Mouse (Mus musculus): ENCODE data around the gene Cbr2.
"Not testable (repeated sequence)": the region's sequence is repeated elsewhere in the genome, so short reads cannot be mapped to it uniquely, and the experiment has no call there.

The Cbr2 gene

DNA sequence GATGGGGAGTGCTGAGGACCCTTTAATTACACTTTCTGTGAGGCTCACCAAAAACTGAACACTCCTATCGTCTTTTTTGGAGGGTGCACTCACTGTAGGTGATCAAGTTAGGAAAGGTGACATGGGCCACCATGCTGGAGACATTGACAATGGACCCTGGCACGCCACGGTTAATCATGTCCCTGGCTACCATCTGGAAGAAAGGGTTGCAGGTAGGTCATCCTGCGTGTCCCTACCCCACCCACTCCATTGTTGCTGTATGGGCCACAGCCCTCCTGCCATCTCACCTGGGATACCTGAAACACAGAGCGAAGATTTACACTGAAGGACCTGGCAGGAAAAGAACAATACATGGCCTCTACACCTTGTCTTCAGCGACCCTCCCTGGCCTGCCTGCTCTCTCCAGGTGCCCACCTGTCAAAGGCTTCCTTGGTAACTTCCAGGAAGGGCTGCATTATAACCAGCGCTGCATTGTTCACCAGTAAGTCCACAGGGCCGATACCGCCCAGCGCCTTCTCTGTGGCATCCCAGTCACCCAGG, 1.5 kb downstream of the Cbr2 start:
- no peak for DNase-seq (ENCODE audit: low read depth)

DNA sequence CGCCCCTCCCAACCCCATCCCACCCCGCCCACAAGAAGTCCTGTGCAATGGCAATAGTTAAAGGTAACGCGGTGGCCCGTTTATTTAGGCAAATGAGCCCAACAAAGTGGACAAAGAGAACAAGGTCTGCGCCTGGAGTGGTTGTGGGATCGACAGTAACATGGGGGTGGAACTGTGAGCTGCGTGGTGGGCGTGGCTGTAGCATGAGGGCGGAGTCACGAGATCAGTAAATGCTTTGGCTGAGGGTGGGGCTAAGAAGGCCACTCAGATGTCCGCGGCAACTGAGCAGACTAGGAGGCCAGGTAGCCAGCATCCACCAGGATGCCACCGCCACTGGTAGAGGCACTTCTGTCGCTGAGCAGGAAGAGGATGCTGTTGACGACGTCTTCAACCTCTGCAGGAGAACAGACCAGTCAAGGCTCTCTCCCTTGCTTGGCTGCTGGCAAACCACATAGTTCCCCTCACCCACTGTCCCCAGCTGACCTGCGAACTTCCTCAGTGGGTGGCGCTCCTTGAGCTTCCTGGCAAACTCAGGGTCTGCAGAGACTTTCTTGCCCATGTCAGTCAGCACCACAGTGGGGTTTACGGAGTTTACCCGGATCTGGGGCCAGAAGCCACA, 2.4 kb downstream of the Cbr2 start:
- not testable (repeated sequence) for DNase-seq (ENCODE audit: low read depth)

DNA sequence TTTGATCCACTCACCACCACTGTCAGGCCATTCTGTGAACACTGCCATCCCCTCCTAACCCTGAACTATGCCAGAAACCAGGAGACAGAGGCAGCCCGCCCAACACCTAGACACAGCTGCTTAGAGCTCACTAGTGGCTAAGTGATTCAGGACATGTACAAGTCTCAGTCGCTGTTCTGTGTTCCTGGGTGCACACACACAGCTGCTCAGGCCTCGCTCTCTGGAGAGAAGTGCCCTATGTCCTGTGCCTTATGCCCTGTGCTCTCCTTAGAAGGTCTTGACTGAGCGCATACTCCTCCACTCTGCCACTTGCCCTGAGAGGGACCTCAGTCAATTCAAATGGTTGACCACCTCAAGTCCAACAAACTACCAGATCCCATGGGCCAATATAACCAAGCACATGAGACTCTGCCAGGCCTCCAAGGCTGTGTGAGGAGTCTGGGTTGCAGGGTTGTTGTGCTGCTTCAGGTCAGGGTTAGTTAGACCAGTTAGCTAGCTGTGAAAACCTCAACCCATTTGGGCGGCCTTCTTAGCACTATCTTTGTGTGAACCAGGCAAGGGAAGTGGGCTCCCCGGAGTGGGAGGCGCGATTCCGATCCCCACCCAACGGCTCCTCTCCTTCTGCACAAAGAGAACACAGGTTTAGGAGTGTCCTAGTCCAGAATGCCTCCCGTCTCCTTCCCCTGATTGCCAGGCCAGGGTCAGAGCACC, 3.2 kb downstream of the Cbr2 start:
- DNase-seq (ENCODE audit: low read depth) = no peak

DNA sequence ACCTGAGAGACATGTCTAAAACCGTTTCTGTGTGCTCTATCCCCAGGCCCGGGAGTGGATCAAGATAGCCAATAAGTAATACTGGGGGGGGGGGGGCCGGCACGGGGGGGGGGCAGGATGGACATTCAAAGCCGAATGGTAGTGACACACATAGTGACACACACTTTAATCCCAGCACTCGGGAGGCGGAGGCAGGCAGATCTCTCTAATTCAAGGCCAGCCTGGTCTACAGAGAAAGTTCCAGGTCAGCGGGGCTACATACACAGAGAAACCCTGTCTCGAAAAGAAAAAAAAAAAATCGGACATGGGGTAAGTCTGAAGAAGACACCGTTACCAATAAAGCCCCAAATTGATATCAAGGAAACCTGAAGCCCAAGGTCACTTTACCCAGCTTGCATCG, 4.3 kb downstream of the Cbr2 start:
- DNase-seq (ENCODE audit: low read depth) = no peak

DNA sequence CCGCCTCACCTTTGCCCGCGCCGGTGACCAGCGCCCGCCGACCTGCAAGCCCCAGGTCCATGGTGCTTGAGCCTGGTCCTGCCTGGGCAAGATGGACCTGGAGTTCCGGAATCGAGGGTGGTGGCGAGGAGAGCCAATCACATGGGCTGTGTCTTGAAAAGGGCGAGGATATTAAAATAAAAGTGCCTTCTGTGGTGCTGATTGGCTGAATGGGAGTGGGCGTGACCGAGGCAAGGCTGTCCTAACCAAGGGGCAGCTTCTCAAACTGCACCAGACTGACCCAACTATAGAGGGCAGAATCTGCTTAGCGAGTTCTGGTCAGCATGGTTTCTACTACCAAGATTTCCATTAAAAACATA, 4.8 kb downstream of the Cbr2 start, which contains the start of gene Dcxr:
Gene Dcxr, minus strand, starts transcription at position 113 of the 359 bp plus-strand sequence.
- no peak for DNase-seq (ENCODE audit: low read depth)

DNA sequence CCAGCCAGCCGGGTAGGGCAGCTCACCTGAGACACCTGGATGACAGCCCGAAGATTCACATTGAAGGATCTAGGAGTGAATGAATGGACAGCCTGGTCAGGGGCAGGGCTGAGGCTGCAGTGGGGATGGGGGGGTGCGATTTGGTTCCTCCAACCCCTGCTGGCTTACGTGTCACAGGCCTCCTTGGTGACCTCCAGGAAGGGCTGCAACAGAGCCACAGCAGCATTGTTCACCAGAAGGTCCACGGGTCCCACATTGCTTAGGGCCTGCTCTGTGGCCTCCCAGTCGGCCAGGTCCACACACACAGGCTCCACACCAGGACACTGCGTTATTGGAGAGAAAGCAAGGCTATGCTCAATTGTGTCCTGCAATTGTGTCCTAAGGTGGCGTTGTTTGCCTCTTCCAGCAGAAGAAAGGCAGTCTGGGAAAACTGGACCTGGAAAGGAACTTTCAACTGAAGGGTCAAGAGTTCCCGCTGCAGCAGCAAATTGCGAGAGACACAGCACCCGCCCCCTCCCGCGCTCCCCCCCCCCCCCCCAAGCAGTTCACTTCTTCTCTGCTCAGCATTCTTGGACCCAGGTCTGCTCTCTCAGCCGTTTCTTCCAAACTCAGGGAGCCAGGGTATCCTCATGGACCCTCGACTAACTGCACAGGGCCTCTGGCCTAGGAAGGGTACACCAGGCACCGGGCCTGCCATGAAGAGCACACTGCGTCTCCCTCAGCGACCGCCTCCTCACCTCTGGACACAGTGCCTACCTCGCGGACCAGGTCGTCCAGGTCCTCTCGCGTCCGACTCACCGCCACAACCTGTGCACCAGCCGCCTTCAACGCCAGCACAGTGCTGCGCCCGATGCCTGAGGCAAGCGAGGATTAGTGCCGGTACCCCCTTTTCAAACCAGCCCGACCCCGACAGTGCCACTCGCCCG, 5.4 kb downstream of the Cbr2 start:
- no peak for DNase-seq (ENCODE audit: low read depth)

DNA sequence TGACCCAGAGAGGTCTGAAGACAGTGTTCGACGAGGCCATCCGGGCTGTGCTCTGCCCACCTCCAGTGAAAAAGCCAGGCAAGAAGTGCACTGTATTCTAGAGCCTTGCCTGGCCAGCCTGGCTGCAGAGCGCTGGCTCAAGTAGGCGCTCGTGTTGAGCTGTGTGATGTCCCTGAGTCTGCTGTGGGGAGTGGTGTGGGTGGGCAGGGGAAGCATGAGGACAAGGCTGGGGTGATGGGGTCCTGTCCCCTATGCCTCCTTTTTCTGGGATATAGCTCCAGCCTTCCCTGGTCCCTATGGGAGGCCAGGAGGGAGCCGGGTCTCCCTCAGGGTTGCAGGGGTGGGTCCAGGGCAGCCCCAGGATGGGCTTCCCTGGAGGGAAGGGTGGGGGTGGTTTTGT, 8.4 kb downstream of the Cbr2 start:
- DNase-seq (ENCODE audit: low read depth) = no peak

DNA sequence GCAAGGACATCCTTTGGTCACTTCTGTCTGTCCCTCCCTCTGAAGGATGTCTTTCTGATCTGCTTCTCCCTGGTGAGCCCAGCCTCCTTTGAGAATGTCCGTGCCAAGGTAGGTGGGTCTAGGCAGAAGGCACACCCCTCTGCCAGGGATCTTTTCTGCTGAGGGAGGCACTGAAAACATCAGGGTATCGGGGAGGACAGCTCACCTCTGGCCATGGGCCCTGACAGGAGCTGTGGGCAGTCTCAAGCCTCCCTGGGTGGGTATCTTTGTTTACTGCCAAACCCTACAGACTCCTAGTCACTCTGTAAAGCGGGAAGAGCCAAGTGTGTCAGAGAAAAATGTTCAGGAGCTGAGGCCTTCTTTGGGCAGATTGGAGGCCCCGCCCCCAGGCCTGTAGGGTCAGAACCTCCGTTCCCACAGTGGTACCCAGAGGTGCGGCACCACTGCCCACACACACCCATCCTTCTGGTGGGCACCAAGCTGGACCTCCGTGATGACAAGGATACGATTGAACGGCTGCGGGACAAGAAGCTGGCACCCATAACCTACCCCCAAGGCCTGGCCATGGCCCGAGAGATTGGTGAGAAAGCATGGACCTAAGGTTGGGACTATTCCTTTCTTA, 9.0 kb downstream of the Cbr2 start:
- no peak for DNase-seq (ENCODE audit: low read depth)

DNA sequence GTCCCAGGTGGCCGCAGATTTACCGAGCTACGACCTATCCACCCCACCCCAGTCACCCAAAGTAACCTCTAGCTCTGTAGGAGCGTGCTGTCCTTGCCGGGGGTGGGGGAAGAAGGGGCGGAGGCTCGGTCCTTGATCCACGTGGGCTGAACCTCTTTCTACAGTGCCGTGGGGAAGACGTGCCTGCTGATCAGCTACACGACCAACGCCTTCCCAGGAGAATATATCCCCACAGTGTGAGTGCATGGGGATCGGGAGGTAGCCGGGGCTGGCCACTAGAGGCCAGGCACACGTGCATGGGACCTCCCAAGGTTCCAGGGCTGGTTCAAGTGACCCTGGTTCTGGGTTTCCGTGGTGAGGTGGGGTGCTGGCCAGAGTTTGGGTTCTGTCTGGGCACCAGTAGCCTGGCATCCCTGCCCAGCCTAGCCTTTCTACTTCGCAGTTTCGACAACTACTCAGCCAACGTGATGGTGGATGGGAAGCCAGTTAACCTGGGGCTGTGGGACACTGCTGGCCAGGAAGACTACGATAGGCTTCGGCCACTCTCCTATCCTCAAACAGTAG, 9.8 kb downstream of the Cbr2 start:
- DNase-seq (ENCODE audit: low read depth) = no peak

DNA sequence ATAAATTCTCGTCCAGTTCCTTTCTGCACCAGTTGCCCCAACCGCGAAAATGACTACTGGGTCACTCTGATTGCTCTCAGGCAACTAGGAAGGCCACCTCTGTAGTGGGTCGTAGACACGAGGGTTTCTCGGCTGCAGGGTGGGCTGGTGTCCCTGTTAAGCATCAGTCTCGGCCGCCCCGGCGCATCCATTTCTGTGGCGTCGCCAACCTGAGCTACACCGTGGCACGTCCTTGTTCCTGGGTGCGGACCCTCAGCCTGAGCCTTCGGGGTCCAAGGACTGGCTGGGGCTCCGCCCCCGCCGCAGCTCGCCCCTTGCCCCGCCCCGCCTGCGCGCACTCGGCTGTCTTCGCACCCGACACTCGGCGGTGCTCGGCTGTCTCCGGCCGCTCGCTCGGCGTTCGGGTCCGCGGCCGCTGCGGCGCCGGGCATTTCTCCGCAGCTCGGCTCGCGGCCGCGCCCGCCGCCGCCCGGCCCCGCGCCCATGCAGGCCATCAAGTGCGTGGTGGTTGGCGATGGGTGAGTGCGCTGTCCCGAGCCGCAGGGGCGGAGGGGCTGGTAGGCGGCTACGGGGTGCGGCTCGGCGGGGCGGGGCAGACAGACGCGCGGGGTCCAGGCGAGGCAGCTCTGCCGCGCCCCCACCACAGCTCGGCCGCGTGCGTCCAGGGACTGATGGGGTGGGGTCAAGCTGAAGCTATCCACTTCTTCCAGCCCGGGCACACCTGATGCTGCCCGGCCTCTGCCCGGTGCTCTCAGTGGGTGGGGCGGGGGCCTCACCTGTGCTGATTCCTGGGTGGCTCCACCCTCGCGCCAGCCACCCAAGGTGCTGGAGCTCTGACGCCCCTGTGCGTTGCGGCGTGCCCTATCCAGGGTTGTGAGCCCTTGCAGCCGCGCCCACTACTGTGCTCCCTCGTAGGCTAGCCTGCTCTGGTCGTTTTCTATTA, 10.5 kb downstream of the Cbr2 start, which contains the start of gene Rac3:
Gene Rac3, plus strand, starts transcription at position 347 of the 943 bp plus-strand sequence.
- peak; percentile 48 for DNase-seq (ENCODE audit: low read depth)

DNA sequence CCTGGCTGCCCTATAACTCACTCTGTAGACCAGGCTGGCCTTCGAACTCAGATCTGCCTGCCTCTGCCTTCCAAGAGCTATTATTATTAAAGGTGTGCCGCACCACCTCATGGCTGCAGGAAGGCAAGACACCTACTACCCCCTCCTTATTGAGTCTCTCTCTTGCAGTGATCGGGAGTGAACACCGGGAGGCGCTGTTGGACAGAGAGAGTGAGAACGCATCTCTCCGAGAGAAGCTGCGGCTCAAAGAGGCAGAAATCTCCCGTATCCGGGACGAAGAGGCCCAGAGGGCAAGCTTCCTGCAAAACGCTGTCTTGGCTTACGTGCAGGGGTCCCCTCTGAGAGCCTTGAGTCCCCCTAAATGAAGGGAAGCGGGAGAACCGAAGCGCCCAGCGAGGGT, 11.5 kb downstream of the Cbr2 start:
- peak; percentile 96 for DNase-seq (ENCODE audit: low read depth)

DNA sequence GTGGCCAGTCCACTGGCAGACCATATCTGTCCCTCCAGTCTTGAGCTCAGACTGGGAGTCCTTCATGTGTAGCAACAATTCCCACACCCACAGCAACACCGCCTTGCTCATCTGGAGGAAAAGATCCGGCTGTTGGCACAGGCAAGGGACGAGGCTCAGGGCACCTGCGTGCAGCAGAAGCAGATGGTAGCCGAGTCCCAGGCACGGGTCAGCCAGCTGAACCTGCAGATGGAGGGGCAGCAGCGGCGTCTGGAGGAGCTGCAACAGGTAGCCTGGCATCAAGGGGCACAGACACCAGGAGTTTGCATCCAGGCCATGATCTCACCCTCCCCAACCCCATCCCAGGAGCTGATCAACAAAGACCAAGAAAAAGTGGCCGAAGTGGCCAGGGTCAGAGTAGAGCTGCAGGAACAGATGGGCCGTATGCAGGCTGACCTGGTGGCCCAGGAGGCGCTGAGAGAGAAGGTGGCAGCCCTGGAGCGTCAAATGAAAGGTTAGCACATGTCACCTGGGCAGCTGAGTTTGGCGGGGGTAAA, 12.0 kb downstream of the Cbr2 start:
- no peak for DNase-seq (ENCODE audit: low read depth)

DNA sequence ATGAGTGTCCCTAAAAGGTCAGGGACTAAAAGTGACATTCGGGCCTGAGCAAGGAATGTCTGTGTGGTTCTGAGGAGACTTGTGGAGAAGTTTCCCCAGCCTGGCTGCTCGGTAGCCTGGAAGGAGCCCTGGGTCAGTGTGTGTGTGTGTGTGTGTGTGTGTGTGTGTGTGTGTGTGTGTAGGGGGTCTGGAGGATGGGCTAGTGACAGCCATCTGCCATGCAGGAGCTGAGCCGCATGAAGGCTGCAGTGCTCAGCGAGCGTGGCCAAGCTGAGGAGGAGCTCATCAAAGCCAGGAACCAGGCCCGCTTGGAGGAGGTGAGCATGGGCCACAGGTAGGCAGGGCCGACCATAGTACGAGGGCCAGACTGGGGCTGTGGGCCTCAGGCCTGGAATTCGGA, 12.7 kb downstream of the Cbr2 start:
- DNase-seq (ENCODE audit: low read depth) = no peak

DNA sequence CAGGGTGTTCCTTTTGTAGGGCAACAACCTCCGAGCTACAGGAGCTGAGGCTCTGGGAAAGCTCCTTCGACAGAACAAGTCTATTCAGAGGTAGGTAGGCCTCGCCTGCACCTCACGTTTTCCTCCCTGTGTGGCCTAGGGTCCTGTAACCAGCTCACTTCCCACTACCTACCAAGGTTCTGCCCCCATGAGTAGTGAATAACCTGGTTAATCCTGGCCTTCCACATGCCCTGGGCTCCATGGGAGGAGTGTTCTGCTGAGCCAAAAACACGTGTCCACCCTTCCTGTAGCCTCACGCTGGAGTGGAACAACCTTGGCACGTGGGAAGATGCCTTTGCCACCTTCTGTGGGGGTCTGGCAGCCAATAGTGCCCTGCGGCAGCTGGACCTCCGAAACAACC, 16.8 kb downstream of the Cbr2 start:
- no peak for DNase-seq (ENCODE audit: low read depth)

DNA sequence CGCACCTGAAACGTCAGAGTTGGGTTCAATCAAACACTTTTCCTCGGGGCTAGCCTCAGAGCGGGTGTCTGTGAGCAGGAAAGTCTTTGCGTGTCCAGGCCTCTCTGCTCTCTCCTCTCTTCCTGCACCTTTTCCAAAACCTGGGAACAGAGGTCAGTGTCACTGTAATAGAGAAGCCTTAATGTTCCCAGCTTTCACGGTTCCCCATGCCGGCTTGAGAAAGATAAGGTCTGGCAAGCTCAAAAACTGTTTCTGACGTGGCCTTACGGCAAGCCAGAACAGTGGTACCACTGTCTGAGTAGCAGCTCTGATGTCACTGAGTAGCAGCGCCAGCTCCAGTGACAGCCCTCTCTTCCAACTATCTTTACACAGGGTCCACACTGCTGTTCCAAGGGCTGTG, 17.4 kb downstream of the Cbr2 start:
- no peak for DNase-seq (ENCODE audit: low read depth)

DNA sequence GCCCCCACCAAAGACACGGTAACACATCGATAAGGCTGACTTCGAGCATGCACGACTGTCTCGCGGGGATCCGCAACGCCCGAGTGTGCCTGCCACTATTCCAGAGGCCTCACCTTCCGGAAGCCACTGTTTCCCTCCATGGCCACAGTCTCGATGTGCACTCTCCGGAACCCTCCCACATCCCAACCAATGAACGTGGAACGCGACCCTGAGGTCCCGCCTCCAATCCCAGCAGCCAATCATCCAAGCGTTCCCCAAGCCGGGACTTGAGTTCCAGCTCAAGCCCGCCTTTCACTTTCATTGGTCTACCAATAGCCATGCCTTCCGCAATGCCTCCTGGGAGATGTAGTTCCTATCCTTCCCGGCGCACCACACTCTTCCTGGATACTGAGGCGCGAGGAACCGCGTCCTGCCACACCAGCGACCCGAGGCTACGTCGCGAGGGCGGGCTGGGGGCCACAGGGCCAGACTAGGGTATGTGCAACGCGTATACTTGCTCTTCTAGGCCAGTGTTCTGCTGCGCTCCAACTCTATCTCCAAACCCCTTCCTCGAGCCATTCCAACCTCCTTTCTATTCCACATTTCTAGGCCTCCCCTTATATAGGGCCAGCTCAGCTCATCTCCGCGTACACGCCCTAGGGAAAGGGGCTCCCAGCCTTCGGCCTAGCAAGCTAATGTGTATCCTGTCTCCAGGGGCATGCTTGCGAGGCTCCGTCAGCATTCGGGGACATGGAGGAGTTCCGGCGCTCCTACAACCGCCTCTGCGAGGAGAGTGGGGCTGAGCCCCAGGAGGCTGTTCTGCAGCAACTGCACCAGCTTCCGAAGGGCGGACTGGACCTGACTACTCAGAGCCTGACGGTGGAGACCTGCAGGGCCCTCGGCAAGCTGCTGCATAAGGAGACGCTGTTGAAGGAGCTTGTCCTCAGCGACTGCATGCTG, 18.1 kb downstream of the Cbr2 start, which contains the start of the genes Cenpx and Lrrc45:
Gene Cenpx, minus strand, starts transcription at position 159 of the 939 bp plus-strand sequence.
Gene Lrrc45, plus strand, starts transcription at position 346 of the 939 bp plus-strand sequence.
- DNase-seq (ENCODE audit: low read depth) = peak; percentile 97

DNA sequence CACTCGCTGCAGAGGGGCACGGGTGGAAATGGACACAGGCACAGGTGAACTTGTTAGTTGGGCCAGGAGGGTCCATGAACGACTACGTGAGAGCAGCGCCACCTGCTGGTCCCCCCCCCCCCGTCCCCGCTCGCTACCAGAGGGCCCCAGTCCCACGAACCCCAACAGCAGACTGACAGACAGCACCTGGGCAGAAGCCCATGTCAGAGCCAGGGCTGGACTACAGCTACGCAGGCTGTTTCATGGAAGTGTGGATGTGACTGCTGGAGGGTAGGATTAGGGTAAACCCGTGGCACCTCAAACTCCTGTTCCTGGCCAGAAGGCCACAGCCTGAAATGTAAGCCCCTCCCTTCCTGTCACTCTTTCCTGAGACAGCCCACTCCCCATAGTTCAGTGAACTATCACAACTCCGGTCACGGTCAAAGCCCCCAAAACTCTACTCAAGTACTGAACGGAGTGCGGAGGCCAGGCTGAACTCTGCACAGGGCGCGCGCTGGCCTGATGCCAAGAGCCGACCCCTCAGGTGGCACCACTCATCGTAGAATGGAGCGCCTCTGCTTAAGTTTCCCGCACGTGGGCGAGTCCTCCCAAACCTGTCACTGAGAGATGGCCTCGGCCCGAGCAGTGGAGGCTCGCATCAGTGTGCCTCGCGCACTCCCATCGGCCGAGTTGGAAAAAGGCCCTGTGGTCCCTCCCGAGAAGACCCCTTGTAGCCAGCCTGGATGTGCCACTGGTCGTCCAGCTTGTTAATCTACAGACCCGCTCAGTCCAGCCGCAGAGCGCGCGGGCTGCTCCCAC, 18.9 kb downstream of the Cbr2 start:
- DNase-seq (ENCODE audit: low read depth) = peak; percentile 87

DNA sequence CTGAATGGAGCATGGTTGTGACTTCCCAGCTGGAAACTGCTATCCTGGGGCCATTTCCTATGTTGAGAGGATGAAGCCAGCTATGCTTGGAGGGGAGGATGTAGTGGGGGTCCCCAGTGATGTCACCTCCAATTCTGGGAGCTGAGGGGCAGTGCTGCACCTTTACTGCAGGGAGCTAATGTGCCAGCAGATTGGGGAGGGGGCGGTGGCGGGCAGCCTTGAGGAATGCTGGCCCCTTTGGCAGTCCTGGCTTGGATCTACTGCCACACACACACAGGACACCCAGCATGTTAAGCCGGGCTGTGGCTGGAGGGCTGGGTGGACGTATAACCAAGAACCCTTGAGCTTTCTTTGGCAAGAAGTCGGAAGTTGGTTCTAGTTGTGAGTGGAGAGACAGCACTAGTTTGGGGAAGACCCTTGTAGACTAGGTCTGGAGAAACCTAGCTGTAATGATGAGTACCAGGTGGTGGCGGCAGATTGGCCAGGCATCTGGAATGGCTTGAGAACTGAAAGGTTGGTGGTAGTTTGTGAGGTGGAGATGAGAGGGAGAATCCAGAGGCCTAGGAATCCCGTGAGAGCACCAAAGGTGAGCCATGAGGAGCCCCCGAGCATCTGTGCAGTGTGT, 19.8 kb downstream of the Cbr2 start:
- no peak for DNase-seq (ENCODE audit: low read depth)

All from naive thymus-derived CD4-positive, alpha-beta T cell, adult 2 months (primary cell).